Mouse (Mus musculus) neutrophil, adult 5-6 weeks (primary cell): ENCODE results near the gene Mrpl51. TPM values are rescaled to one million over a fixed set of nuclear protein-coding genes. Genes with fewer than 3 reads are reported as not detected.

ENCODE experiments used
- total RNA-seq: library from RNA; stranded (forward); fragments of 200-1000 nt; gene quantifications from 2 replicates; pipeline ENCODE4 v1.2.3, GENCODE M21; 2017

Gene Mrpl51
- total RNA-seq, 1 experiment from 2014 or later, result 25.4 TPM

Other genes starting within 250 kb of the Mrpl51 start
- gene Cops7a, start 226.3 kb upstream of the Mrpl51 start, total RNA-seq, result 19.1 and 23.7 TPM in 2 replicates
- gene Pianp, start 195.1 kb upstream of the Mrpl51 start, total RNA-seq, result not detected in 2 replicates
- gene Zfp384, start 182.7 kb upstream of the Mrpl51 start, total RNA-seq, result 45.1 and 58.1 TPM in 2 replicates
- gene Ing4, start 152.0 kb upstream of the Mrpl51 start, total RNA-seq, result 136 and 143 TPM in 2 replicates
- 26.8 and 32.7 TPM in 2 replicates for gene Acrbp, start 142.1 kb upstream of the Mrpl51 start, total RNA-seq
- 1.6 and 3.1 TPM in 2 replicates for gene Lpar5, start 123.9 kb upstream of the Mrpl51 start, total RNA-seq
- gene Chd4, start 95.8 kb upstream of the Mrpl51 start, total RNA-seq, result 363 and 367 TPM in 2 replicates
- 26.8 and 26.9 TPM in 2 replicates for gene Nop2, start 59.9 kb upstream of the Mrpl51 start, total RNA-seq
- gene Iffo1, start 46.6 kb upstream of the Mrpl51 start, total RNA-seq, result 36.6 and 37.5 TPM in 2 replicates
- 562 and 577 TPM in 2 replicates for gene Gapdh, start 25.3 kb upstream of the Mrpl51 start, total RNA-seq
- 42.5 and 66.2 TPM in 2 replicates for gene Ncapd2, start 100 bp upstream of the Mrpl51 start, total RNA-seq
- gene Vamp1, start 23.8 kb downstream of the Mrpl51 start, total RNA-seq, result 56.0 and 57.8 TPM in 2 replicates
- 22.1 and 24.0 TPM in 2 replicates for gene Tapbpl, start 40.1 kb downstream of the Mrpl51 start, total RNA-seq
- gene Cd27, start 45.2 kb downstream of the Mrpl51 start, total RNA-seq, result 23.3 and 25.0 TPM in 2 replicates
- 0.23 TPM in 1 of 2 replicates, not detected in the other for gene Tuba3a, start 94.2 kb downstream of the Mrpl51 start, total RNA-seq
- gene Ltbr, start 122.1 kb downstream of the Mrpl51 start, total RNA-seq, result 43.7 and 45.6 TPM in 2 replicates
- 11.6 and 12.6 TPM in 2 replicates for gene Scnn1a, start 128.9 kb downstream of the Mrpl51 start, total RNA-seq
- gene Tnfrsf1a, start 157.6 kb downstream of the Mrpl51 start, total RNA-seq, result 202 and 215 TPM in 2 replicates
- 0.25 and 0.35 TPM in 2 replicates for gene Plekhg6, start 189.0 kb downstream of the Mrpl51 start, total RNA-seq